Mouse (Mus musculus): ENCODE measurements around the gene Ndn. TPM values are rescaled to one million over a fixed set of nuclear protein-coding genes. Genes with fewer than 3 reads are reported as not detected.
A peak's percentile ranks its signal among the peaks of the same experiment; 100 is the strongest.

Ndn gene
- total and polyA plus RNA-seq, 2 experiments from 2014 or later: 21.0 to 23.5 TPM

GRCm38 (mm10) chr7:62348106-62348803, 1.9 kb downstream of the Ndn start:
- Histone ChIP-seq H3K4me3 (ENCODE audit: low read depth, low read length) (peak overlapping the region; percentile 54), H3K4me2 (ENCODE audit: low read depth, low read length) (peak overlapping the region; percentile 67), H3K27ac (ENCODE audit: low read depth) (no peak overlapping the region), H3K36me3 (replicated peaks; ENCODE audit: control insufficient read depth, insufficient read depth, low read length) (no peaks in the 10 kb centered on the region), H3K27me3 (ENCODE audit: control insufficient read depth, insufficient read depth, low read length) (no peaks in the 10 kb centered on the region), H3K9me3 (replicated peaks; ENCODE audit: control insufficient read depth, low read length) (no peaks in the 10 kb centered on the region), H3K4me1 (ENCODE audit: control insufficient read depth, insufficient read depth) (no peaks in the 10 kb centered on the region), H3K9ac (replicated peaks; ENCODE audit: low read depth, low read length) (peak overlapping the region; percentile 24)
- WGBS: 10% methylated on average over 42 of the region's 42 CpGs
- DNase-seq (ENCODE audit: low spot score) (peak; percentile 65), ATAC-seq (ENCODE audit: insufficient read depth, low read depth) (peak; percentile 86)
- TF ChIP-seq EP300 (IDR thresholded peaks at IDR 0.05; ENCODE audit: low read depth): no peak
- TF ChIP-seq CTCF (IDR thresholded peaks at IDR 0.05; ENCODE audit: low read depth): no peak

GRCm38 (mm10) chr7:62348804-62349190, 2.4 kb downstream of the Ndn start:
- Histone ChIP-seq H3K27ac (ENCODE audit: low read depth) (no peak overlapping the region), H3K36me3 (replicated peaks; ENCODE audit: control insufficient read depth, insufficient read depth, low read length) (no peaks in the 10 kb centered on the region), H3K9me3 (replicated peaks; ENCODE audit: control insufficient read depth, low read length) (no peaks in the 10 kb centered on the region), H3K4me3 (ENCODE audit: low read depth, low read length) (peak overlapping the region; percentile 54), H3K4me1 (ENCODE audit: control insufficient read depth, insufficient read depth) (no peaks in the 10 kb centered on the region), H3K4me2 (ENCODE audit: low read depth, low read length) (peak overlapping the region; percentile 67), H3K27me3 (ENCODE audit: control insufficient read depth, insufficient read depth, low read length) (no peaks in the 10 kb centered on the region), H3K9ac (replicated peaks; ENCODE audit: low read depth, low read length) (peak overlapping the region; percentile 24)
- 30% methylated on average over 17 of the region's 17 CpGs for WGBS
- no peak for DNase-seq (ENCODE audit: low spot score)
- TF ChIP-seq CTCF (IDR thresholded peaks at IDR 0.05; ENCODE audit: low read depth) (no peak), EP300 (IDR thresholded peaks at IDR 0.05; ENCODE audit: low read depth) (no peak)
- ATAC-seq (ENCODE audit: insufficient read depth, low read depth): peak; percentile 13; the same call in 1 of the 2 replicates

- Histone ChIP-seq H3K27ac (ENCODE audit: low read depth) (no peak overlapping the region), H3K4me1 (ENCODE audit: control insufficient read depth, insufficient read depth) (no peaks in the 10 kb centered on the region)
- no peak for ATAC-seq (ENCODE audit: insufficient read depth, low read depth)
Observed at GRCm38 (mm10) chr7:62351266-62351665, 4.9 kb downstream of the Ndn start.

GRCm38 (mm10) chr7:62365039-62365636, 18.8 kb downstream of the Ndn start:
- TF ChIP-seq CTCF (IDR thresholded peaks at IDR 0.05; ENCODE audit: low read depth) (no peak), EP300 (IDR thresholded peaks at IDR 0.05; ENCODE audit: low read depth) (no peak)
- H3K4me1 ChIP-seq (ENCODE audit: control insufficient read depth, insufficient read depth): no peaks in the 10 kb centered on the region
- DNase-seq (ENCODE audit: low spot score) (no peak), ATAC-seq (ENCODE audit: insufficient read depth, low read depth) (no peak)
- no peaks in the 10 kb centered on the region for H3K9me3 ChIP-seq (replicated peaks; ENCODE audit: control insufficient read depth, low read length)
- H3K36me3 ChIP-seq (replicated peaks; ENCODE audit: control insufficient read depth, insufficient read depth, low read length): no peaks in the 10 kb centered on the region
- no peak overlapping the region for H3K4me2 ChIP-seq (ENCODE audit: low read depth, low read length)
- H3K9ac ChIP-seq (replicated peaks; ENCODE audit: low read depth, low read length): no peak overlapping the region
- H3K4me3 ChIP-seq (ENCODE audit: low read depth, low read length): no peak overlapping the region
- H3K27me3 ChIP-seq (ENCODE audit: control insufficient read depth, insufficient read depth, low read length): no peaks in the 10 kb centered on the region
- no peak overlapping the region for H3K27ac ChIP-seq (ENCODE audit: low read depth)
- WGBS: 53% methylated on average over 7 of the region's 7 CpGs

More at GRCm38 (mm10) chr7:62351266-62351665, 4.9 kb downstream of the Ndn start:
- H3K9ac ChIP-seq (replicated peaks; ENCODE audit: low read depth, low read length): no peak overlapping the region
- no peaks in the 10 kb centered on the region for H3K36me3 ChIP-seq (replicated peaks; ENCODE audit: control insufficient read depth, insufficient read depth, low read length)
- DNase-seq (ENCODE audit: low spot score): no peak
- TF ChIP-seq CTCF (IDR thresholded peaks at IDR 0.05; ENCODE audit: low read depth) (no peak), EP300 (IDR thresholded peaks at IDR 0.05; ENCODE audit: low read depth) (no peak)
- WGBS: 38% methylated on average over 8 of the region's 8 CpGs
- no peak overlapping the region for H3K4me3 ChIP-seq (ENCODE audit: low read depth, low read length)
- H3K9me3 ChIP-seq (replicated peaks; ENCODE audit: control insufficient read depth, low read length): no peaks in the 10 kb centered on the region
- H3K27me3 ChIP-seq (ENCODE audit: control insufficient read depth, insufficient read depth, low read length): no peaks in the 10 kb centered on the region
- no peak overlapping the region for H3K4me2 ChIP-seq (ENCODE audit: low read depth, low read length)

GRCm38 (mm10) chr7:62366730-62367129, 20.4 kb downstream of the Ndn start:
- TF ChIP-seq CTCF (IDR thresholded peaks at IDR 0.05; ENCODE audit: low read depth) (no peak), EP300 (IDR thresholded peaks at IDR 0.05; ENCODE audit: low read depth) (no peak)
- Histone ChIP-seq H3K27me3 (ENCODE audit: control insufficient read depth, insufficient read depth, low read length) (no peaks in the 10 kb centered on the region), H3K4me2 (ENCODE audit: low read depth, low read length) (no peak overlapping the region), H3K4me3 (ENCODE audit: low read depth, low read length) (no peak overlapping the region), H3K4me1 (ENCODE audit: control insufficient read depth, insufficient read depth) (no peaks in the 10 kb centered on the region), H3K9me3 (replicated peaks; ENCODE audit: control insufficient read depth, low read length) (no peaks in the 10 kb centered on the region), H3K27ac (ENCODE audit: low read depth) (no peak overlapping the region), H3K9ac (replicated peaks; ENCODE audit: low read depth, low read length) (no peak overlapping the region), H3K36me3 (replicated peaks; ENCODE audit: control insufficient read depth, insufficient read depth, low read length) (no peaks in the 10 kb centered on the region)
- DNase-seq (ENCODE audit: low spot score): no peak
- WGBS: 67% methylated on average over 8 of the region's 8 CpGs
- no peak for ATAC-seq (ENCODE audit: insufficient read depth, low read depth)
